Mouse (Mus musculus): Measurements from ENCODE around the gene Npsr1.

The Npsr1 gene

GRCm38 (mm10) chr9:24097696-24098095 lies at the start of gene Npsr1:
Gene Npsr1, plus strand, starts transcription at chr9:24097996.
- no peak for DNase-seq (ENCODE audit: low spot score)

DNA sequence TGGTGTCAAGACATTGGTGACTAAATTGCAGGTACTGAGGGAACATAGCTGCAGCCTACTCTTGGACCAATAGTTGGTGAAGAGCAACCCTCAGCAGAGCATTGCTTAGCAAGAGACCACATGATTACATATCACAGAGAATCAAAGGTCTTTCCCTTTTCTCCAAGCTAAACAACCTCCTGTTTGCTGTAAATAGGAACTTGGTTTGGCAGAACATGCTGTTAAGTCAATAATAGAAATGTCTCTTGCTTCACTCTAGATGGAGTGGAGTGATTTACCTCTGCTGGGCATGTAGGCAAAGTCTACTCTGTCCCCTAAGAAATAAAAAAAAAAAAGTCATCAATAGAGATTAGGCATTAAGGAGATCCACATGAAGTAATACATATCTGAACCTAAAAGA lies 46.3 kb upstream of the Npsr1 start:
- no peak for DNase-seq (ENCODE audit: low spot score)

DNA sequence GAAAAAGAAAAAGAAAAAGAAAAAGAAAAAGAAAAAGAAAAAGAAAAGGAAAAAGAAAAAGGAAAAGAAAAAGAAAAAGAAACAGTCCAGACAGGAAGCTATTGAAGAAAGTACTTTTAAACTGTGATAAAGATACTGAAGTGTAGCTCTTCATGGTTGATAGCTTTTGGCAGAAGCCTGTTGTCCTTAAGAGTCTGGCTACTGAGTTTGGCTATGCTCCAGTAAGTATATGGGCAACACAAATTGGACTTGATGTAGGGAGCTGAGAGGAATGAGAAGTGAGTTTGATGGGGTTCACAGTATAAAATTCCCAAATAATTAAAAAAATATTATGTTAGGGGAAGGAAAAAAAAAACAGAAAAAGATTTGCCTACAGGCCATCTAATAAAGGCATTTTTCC lies 34.5 kb upstream of the Npsr1 start:
- no peak for DNase-seq (ENCODE audit: low spot score)

DNA sequence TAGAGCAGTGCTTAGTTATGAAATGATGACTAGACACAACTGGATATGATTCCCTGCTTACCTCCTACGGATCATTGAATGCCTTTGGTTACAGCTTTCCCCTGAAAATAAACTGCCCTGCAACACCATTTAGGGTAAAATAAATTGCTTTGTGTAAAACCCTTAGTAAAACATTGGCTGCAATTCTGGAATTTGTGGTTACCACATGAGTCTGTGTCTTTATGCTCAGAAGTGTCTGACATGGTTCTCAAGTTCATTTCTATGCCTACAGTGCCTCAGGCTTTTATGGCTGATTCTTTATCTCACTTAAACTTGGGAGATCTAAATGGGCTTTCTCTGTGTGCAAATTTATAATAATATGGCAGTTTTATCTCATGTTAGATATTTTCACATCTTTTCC lies 26.1 kb upstream of the Npsr1 start:
- no peak for DNase-seq (ENCODE audit: low spot score)

- DNase-seq (ENCODE audit: low spot score): no peak
These were observed 20.2 kb upstream of the Npsr1 start for GRCm38 (mm10) chr9:24077596-24077995.

DNA sequence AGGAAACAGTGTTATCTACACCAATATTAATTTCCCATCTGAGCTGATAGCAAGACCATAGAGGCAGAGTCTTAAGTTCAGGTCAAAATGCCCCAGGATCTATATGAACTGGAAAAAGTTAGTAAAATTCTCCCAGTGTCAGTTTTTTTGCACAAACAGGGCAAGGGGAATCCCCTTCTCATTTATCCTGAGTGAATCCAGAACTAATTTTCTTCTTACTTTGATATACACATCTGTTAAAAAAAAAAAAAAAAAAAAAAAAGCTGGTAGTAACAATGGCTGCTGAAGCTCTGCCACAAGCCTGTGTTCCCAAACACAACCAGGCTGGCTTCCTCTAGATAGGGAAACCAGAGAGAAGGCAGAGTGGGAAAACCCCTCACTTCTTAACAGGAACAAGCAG lies 5.9 kb upstream of the Npsr1 start:
- DNase-seq (ENCODE audit: low spot score): no peak

GRCm38 (mm10) chr9:24098526-24098925 lies 730 bp downstream of the Npsr1 start:
- DNase-seq (ENCODE audit: low spot score): no peak

DNA sequence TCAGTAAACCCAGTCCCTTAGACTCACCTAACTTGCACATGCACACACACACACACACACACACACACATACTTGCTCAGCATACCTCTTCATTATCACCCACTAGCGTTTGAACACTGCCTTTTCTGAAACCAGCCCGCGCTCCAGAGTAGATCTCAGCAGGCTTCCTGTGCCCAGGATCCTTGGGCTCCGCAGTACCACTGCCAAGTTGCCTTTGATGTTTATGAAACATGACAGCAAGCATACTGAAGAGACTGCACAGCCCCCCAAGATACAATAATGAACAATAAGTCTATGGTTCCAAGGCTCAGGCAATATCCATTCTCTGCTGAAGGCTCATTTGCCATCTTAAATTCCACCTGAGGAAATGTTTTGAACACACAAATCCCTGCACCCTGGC lies 1.8 kb downstream of the Npsr1 start:
- DNase-seq (ENCODE audit: low spot score): no peak

- DNase-seq (ENCODE audit: low spot score): peak; percentile 67
These were observed 21.6 kb downstream of the Npsr1 start for GRCm38 (mm10) chr9:24119423-24119822.

DNA sequence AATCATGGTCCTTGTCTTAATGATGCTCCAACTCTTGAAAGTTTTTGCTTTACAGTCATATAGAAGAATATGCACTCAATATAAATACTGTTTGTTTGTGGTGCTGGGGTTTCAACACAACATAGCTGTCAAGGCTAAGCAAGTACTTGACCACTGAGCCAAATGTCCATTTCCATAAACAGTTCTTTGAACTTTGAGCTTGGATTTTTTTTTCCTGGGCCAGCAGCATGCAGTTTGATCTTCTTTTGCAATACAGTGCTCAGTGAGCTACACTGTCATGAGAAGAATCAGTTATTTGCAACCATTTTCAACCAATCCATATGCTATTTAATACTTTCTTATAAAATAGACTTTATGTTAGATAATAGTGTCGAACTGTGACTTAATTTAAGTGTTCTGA lies 35.3 kb downstream of the Npsr1 start:
- DNase-seq (ENCODE audit: low spot score): no peak

GRCm38 (mm10) chr9:24136354-24136753 lies 38.6 kb downstream of the Npsr1 start:
- no peak for DNase-seq (ENCODE audit: low spot score)

DNA sequence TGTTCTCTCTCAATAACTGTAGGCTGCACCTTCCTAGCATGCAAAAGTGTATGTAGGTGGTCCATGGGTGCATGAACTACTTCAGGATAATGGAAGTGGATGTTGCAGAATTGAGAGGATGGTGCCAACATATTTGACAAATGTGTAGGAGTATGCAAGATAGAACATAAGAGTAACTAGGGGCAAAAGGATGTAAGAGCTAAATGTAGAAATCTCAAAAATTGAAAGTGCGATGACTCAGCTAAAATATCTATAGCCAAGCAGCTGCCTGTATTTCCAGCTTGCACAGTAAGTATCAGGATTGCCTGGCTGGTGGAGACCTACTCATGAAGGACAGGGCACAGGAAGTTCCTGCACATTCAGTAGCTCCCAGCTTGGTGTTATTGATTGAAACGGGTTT lies 46.5 kb downstream of the Npsr1 start:
- DNase-seq (ENCODE audit: low spot score): no peak

DNA sequence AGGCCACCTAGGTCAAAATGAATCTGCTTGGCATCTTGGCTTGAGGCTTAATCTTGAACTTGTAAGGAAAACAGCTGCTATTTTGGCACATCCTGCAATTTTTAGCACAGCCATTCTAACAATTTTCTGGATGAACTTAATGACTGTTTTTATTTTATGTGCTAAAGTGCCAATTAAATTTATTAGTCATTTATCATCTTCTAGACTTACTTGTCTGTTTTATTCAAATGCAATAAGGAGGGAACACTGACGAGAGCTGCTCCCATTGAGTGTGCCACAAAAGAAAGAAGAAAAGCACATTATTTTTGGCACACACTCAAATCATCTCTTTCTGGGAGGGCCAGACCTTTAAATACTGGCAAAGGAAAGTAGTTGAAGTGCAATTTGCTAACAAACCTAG lies 59.4 kb downstream of the Npsr1 start:
- no peak for DNase-seq (ENCODE audit: low spot score)

- DNase-seq (ENCODE audit: low spot score): peak; percentile 49
These were observed 62.6 kb downstream of the Npsr1 start for GRCm38 (mm10) chr9:24160409-24160808.

DNA sequence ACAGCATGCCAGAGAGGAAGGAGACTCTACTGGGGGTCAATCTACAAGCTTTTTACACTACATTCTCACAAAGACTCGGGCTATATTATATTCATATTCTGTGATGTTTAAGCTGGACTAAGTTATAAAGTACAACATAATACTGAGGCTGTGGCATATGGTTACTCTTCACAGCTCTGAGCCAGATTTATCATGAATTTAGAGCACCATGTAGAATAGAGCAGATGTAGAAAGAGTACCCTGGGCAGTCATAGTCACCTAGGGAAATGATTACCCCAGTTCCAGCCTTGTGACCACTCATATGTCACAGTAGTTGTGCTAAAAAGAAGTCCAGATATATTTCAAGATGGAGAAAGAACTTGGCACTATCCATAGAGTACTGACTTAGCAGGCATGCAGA lies 70.7 kb downstream of the Npsr1 start:
- no peak for DNase-seq (ENCODE audit: low spot score)

GRCm38 (mm10) chr9:24170728-24171127 lies 72.9 kb downstream of the Npsr1 start:
- DNase-seq (ENCODE audit: low spot score): no peak

GRCm38 (mm10) chr9:24178744-24179143 lies 80.9 kb downstream of the Npsr1 start:
- no peak for DNase-seq (ENCODE audit: low spot score)

DNA sequence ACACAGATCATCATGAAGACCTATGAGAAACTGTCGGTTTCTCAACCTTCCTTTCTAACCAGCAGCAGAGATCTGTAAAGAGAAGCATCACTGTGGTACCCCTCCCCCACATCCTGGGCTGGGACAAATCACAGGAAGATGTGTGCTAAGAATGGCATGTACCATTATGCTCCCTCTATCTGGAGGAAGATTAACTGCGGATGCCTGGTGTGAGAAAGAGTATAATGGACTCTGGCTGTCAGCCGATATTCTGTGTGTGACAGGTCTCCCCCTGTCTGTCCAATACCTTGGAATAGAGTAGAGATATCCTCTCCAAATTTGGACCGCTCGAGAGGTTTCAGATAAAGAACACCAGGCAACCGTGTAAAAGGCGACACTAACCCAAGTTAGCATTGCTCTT lies 83.1 kb downstream of the Npsr1 start:
- DNase-seq (ENCODE audit: low spot score): no peak

- peak; percentile 39 for DNase-seq (ENCODE audit: low spot score)
These were observed 88.5 kb downstream of the Npsr1 start for GRCm38 (mm10) chr9:24186289-24186688.

DNA sequence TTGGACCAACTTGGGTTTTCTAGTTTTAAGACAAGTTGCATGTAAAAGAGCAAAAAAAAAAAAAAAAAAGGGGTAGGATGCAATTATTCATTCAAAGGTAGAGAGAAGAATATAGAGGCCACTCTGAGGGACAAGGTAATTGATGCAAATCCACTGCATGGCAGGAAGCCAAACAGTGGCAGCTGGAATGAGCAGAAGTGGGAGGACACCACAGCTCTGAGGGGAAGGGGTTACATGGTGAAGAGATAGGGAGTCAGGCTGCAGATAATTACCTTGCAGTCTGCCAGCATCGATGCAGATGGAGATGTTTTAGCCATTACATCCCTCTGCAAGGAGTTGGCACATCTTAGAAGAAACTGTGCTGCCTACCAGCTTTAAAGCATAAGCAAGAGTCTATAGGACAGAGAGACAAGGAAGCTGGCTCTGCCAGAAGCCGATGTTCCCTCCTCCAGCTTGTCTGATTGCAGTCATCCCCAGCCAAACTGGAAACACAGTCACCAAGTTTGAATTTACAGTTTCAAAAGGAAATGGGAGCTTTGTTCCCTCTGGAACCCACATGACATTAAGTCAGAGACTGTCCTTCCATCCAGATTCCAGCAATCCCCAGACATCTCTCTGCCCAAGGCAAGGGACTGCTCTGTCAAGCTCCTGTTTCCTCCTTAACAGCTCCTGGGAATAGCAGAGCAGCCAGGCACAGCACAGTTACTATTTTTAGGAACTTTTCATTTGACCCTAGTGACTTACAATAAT lies 91.9 kb downstream of the Npsr1 start:
- peak; percentile 18 for DNase-seq (ENCODE audit: low spot score)

GRCm38 (mm10) chr9:24190261-24190588 lies 92.4 kb downstream of the Npsr1 start:
- no peak for DNase-seq (ENCODE audit: low spot score)

GRCm38 (mm10) chr9:24198254-24198653 lies 100.5 kb downstream of the Npsr1 start:
- DNase-seq (ENCODE audit: low spot score): no peak

DNA sequence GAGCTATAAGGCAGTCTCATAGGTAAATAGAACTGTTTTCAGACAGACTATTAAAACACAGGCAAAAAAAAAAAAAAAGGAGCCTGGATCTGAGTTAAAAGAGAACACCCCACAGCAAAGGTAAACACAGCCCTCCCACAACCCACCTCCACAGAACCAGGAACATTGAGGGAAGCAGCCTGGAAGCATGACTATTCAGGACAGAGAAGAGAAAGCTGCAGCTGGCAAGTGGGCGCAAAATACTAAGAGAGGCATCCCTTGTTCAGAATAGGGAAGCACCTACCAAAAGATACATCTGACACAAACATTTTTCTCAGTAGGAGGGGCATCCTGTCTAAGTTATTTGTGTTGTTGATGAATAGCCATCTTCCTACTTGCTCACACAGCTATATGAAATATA lies 113.8 kb downstream of the Npsr1 start:
- peak; percentile 47 for DNase-seq (ENCODE audit: low spot score)

DNA sequence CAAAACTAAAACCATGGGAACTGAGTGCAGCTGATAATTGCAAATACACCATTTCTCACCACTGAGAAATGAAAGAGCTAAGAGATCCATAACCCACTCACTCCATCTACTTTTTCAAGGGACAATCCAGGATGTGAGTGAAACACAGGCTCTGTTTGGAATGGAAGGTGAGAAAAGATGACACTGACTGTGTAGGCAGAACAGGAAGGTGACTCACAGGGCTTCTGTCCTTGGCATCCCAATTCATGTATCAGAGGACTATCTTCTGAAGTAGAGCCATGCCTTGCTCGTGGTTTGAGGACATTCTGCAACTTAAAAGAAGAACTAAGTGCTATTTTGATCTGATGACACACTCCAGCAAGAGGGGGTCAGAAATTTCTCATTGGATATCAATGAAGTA lies 119.9 kb downstream of the Npsr1 start:
- DNase-seq (ENCODE audit: low spot score): no peak

- no peak for DNase-seq (ENCODE audit: low spot score)
These were observed 138.7 kb downstream of the Npsr1 start for GRCm38 (mm10) chr9:24236461-24236860.

Measured in layer of hippocampus, adult 11-12 months (tissue).